Mouse (Mus musculus): ENCODE results near the gene Setd7.

GRCm38 (mm10) chr3:51533573-51533972 lies 27.1 kb downstream of the Setd7 start:
- TF ChIP-seq CTCF (IDR thresholded peaks at IDR 0.05; ENCODE audit: low read depth, low read length) = no peak
- TF ChIP-seq POLR2A (IDR thresholded peaks at IDR 0.05; ENCODE audit: extremely low read depth, insufficient read depth, low read length) = no peak
